Mouse (Mus musculus) ES-E14 (cell line): Measurements from ENCODE around the gene Sp1.

Experiments
- CHD2 ChIP-seq: IDR thresholded peaks from 2 replicates; pipeline ENCODE4 v1.6.1; 2014; ENCODE audit warnings: mild to moderate bottlenecking, low read depth, low read length, inconsistent platforms
- HCFC1 ChIP-seq: IDR thresholded peaks from 2 replicates; pipeline ENCODE4 v1.6.1; 2012; ENCODE audit warnings: low read length, inconsistent platforms, borderline replicate concordance; ENCODE audit not compliant: insufficient read depth
- MAFK ChIP-seq: IDR thresholded peaks from 2 replicates; pipeline ENCODE4 v1.6.1; 2014; ENCODE audit warnings: mild to moderate bottlenecking, low read depth, low read length, inconsistent platforms; ENCODE audit not compliant: insufficient read depth
- ZC3H11A ChIP-seq: IDR thresholded peaks from 2 replicates; pipeline ENCODE4 v1.6.1; 2012; ENCODE audit warnings: low read depth, mild to moderate bottlenecking, inconsistent platforms, low read length, borderline replicate concordance
- ZNF384 ChIP-seq: IDR thresholded peaks from 2 replicates; pipeline ENCODE4 v1.6.1; 2012; ENCODE audit warnings: low read depth, low read length, inconsistent platforms

GRCm38 (mm10) chr15:102395061-102395460 lies 10.9 kb upstream of the Sp1 start:
- no peak for TF ChIP-seq ZC3H11A
- TF ChIP-seq ZNF384: no peak
- no peak for TF ChIP-seq HCFC1
- TF ChIP-seq CHD2: no peak
- TF ChIP-seq MAFK: no peak
